Mouse (Mus musculus): ENCODE measurements around the gene Apol9a. TPM values are rescaled to one million over a fixed set of nuclear protein-coding genes. Genes with fewer than 3 reads are reported as not detected.

Apol9a gene
- total RNA-seq, 2 experiments from 2014 or later = 0.30 to 0.58 TPM

DNA sequence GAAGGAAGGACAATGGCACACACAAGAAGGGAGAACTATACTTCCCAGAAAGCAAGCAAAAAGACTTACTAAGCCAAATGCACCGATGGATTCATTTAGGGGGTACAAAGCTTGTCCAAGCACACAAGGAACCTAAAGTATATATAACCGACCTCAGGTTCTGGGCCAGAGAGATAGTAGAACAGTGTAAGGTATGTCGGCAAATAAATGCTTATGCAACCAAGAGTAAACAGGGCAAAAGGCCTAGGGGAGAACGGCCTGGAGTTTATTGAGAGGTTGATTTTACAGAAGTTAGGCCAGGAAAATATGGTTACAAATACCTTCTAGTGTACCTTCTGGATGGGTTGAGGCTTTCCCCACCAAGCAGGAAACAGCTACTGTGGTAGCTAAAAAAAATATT lies 33.5 kb downstream of the Apol9a start:
- no peak for DNase-seq

DNA sequence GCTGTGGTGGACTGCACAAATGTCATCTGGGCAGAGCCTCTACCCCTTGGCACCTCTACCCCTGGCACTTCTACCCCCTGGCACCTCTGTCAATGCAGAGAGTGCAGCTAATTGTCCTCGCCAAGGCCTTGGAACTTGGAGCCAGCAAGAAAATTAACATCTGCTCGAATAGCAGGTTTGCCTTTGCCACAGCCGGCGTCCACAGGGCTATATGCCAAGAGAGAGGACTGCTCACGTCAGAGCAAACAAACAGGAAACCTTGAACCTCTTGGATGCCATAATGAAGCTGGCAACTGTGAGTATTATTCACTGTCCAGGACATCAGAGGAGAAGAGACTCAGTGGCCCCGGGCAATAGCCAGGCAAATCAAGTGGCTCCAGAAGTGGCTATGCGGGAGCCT lies 34.0 kb downstream of the Apol9a start:
- peak; percentile 74 for DNase-seq

DNA sequence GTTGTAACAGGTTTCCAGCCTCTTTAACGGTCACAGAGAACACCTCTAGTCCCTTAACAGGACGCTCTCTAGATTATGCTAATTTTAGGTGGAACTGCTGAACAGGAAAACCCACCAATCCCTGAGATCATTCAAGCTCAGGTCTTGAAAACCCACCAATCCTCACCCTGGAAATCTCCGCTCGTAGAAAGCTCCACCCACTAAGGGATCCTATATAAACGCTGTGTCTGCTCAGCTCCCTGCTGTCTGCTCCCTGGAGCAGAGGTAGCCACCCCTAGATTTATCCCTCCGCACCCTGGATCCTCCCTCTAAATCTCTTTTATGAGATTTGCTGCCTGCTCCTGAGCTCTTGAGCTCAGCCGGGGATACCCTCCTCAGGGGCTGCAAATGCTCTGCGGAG lies 40.3 kb downstream of the Apol9a start:
- DNase-seq = no peak

DNA sequence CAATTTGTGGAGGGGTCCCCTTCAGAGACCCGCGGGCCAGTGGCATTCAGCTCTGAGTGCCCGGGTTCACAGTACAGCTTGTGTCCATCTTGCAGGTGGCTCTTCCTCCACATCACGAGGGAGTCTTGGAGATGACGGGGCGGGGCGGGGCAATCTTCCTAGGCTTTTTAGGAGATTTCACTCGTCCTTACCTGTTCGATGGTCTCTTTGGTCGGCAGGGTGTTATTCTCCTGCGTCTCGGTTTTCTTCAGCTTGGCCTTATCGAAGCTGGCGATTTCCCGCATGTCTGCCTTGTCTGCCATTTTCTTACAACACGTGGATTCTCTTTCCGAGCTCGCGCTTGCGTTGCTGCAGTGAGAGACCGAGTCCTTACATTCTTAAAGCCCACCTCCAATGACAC lies 41.0 kb downstream of the Apol9a start:
- DNase-seq = no peak

DNA sequence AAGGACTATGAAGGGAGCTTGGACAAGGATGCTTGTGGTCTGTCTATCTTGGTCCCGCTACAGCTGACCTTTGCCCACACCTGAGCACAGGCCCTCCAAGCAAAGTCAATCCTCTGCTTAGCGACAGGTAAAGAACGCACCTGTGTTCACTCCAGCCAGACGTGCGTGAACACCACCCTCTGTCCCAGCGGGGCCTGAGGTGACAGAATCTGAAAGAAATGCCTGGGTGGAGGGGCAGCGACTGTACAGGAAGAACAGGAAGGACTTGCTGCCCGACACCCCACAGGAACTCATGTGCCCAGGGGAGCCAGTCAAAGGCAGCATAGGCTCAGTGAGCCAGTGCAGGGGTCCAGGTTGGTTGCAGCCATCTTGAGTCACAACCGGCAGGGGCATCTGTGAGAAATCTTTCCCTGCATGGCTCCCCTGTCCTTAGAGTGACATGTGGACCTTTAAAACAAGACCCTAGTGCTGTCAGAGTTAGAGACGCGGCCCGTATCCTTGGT lies 42.1 kb downstream of the Apol9a start:
- no peak for DNase-seq

DNA sequence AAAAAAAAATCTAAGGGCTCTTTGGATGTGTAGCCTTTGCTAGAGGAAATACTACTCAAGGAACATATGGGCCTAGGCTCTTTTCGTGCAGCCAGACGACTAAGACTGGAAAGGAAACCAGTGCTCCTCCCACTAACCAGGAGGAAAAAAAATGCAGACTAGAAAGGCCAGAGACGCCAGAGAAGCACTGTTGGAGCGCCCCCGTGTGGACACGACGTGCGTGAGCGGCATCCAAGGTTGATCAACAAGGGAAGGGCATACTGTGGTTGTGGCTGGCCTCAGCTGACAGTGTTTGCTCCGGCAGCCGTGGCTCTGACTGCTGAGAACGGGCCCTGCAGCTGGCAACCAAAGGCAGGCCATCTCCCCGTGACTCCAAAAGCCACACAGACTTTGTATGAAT lies 42.8 kb downstream of the Apol9a start:
- peak; percentile 98 for DNase-seq

DNA sequence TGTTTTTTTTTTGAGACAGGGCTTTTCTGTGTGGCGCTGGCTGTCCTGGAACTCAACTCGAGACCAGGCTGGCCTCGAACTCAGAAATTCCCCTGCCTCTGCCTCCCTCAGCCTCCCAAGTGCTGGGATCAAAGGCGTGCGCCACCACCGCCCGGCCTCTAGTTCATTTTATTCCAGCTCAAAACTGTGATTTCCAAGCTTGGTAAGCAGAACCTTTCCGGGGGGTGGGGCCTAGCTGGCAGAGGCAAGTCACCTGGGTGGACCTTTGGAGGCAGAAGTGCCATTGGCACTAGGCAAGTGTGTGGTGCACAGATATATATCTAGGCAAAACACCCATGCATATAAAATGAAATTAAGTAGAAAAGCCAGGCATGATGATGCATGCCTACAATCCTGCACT lies 43.4 kb downstream of the Apol9a start:
- peak; percentile 50 for DNase-seq

DNA sequence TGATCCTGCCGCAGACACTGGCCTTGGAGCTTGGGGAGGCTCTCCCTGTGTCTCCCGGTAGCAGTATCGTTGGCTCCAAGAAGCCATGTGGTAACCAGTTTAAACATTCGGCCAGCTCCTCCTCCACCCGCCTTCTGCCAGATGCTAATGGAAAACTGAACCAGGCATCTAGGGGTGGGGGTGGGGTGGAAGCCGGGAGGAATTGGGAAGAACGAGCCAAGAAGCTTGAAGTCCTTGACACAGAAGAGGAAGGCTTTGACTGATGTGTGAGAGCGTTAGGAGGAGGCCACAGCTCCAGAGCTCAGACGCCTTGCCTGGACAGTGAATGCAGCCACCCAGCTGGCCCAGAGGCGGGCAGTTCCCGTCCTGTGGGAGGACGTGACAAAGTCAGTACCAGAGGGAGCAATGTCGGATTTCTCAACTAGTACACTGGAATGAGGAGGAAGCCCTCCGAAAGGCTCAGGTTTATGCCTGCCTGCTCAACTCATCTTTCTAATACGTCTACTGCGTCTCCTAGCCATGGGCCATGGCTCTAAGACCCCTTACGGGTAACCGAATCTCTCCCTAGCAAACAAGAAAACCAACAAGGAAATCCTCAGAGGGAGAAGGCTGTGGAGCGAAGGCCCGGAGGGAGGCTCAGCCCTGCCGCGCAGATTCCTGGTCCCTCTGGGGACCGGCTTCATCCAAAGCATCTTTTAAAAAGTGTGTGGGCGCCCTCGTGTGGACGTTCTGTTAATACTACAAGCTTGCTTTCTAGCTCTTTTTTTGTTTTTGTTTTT lies 44.0 kb downstream of the Apol9a start:
- DNase-seq = peak; percentile 91

DNA sequence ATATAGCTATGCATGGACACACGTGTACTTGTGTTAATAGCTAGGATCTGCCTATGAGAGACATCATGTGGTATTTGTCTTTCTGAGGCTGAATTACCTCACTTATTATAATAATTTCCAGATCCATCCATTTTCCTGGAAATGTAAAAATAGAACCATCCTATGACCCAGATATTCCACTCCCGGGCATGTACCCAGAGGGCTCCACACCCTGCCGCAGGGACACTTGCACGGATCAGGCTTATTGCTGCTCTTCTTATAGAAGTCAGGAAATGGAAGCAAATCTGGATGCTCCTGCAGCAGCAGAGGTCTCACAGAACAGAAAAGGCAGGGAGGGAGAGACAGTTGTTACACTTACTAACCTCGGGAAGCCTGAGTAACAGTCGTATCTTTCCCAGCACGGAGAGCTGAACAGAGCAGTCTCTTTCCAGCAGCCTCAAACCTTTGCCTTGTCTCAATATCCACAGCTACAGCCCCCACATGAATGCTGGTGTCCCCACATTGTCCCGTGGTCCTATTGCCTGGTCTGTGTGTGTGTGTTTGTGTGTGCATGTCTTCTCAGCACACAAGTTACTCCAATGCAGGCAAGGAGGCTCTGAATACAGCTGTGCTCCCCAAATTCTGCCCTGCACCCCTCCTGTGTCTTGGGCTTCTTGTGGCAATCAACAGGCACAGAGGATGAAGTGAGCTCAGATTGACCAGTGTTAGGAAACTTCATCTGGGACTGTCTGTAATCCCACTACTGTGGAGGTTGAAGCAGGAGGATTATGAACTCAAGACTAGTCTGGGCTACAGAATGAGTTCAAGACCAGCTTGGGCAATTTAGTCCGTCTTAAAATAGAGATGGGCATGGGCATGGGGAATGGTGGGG lies 45.0 kb downstream of the Apol9a start:
- DNase-seq = no peak

DNA sequence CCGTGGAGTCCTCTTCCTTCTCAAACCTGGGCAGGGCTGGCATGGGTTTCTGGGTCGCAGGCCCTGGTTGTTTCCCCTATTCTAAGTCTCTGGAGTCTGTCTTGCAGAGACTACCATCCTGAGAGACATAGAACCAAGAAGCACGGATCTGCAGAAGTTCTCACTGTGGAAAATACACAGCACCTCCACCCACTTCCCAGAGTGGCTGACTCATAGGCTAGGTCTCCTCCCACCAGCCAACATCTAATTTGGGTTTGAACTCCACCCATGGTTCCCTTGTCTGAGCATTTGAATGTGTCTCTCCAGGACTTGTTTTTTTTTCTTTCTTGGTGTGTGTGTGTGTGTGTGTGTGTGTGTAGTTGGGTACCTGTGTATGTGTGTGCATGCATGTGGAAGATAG lies 46.9 kb downstream of the Apol9a start:
- DNase-seq = no peak

DNA sequence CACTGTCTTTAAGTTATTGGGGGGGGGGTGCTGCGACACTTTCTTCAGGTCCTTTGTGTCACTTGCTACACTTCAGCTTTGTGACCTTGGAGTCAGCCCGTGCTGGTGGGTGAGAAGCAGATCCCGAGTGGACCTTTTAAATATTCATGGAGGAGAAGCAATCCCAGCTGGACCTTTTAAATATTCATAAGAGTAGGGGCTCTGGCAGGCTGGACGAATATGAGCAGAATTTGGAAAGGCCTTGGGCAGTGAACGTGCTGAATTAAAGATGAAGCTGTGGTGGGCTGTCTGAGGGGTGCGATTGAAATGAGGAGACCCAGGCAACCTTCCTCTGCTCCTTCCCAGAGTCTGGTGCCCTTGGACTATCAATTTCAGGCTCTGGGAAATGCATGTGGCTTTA lies 47.4 kb downstream of the Apol9a start:
- DNase-seq = no peak

DNA sequence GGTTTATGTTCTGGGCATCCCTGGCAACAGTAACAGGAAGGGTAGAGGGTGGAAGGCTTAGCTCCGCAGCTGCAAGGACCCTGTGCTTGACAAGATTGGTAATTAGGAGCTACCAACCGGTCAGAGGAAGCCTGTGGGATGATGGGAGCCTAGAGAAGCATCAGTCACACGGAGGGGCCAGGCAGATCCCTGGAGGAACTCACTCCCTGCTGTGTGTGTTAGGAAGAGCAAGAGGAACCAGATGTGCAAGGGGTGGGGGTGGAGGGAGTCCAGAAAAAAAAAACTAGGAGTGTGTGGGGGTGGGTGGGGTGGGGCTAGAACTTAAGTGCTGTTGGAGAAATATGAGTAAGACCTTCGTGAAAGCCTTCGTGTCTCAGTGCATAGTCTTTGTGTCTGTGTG lies 48.0 kb downstream of the Apol9a start:
- no peak for DNase-seq

DNA sequence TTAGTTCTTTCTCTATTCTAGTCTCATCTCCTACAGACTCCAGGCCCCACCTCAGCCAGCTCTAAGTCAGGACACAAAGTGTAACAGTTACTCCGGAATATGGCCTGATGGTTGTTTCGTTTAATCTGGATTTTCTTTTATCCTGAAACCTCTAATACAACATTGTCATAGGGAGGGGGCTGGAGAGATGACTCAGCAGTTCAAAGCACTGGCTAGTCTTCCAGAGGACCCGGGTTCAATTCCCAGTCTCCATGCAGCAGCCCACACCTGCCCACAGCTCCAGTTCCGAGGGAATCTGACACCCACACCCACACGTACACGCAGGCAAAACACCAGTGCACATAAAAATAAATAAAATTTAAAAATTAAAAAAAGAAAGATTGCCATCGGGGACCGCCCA lies 51.0 kb downstream of the Apol9a start:
- no peak for DNase-seq

DNA sequence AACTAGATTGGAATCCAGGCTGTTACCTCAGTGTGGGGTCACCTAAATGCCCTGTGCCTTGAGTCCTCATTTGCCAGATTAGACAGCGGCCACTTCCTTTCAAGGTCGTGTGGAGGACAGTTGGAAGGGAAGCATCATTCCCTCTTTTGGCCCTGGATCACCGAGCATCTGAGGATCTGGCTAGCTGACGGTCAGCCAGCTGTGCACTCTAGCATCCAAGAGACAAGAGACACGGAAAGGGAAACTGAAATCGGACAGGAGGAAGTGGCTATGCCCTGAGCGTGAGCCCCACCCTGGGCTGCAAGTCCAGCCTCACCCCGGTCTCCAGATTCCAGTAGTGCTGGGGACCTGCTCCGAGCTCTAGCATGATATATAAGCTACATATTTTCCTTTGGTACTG lies 51.4 kb downstream of the Apol9a start:
- DNase-seq = no peak

DNA sequence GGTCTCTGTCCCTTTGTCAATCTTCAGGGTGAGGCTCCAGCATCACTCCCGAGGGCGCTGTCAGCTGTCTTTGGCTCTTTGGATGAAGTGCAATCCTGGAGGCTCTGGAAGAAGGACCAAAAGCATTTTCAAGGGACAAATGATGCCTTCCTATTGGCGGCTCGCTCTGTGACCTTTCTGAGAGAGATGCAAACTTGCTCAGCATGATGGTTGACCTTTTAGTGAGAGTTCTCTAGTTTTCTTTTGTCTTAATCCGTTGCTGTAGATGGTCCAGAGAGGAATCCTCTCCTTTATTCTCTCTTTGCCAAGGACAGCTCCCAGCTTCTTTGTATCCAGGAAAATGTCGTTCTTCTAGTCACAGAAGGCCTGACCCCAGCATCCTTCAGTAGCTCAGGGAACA lies 51.9 kb downstream of the Apol9a start:
- DNase-seq = no peak

DNA sequence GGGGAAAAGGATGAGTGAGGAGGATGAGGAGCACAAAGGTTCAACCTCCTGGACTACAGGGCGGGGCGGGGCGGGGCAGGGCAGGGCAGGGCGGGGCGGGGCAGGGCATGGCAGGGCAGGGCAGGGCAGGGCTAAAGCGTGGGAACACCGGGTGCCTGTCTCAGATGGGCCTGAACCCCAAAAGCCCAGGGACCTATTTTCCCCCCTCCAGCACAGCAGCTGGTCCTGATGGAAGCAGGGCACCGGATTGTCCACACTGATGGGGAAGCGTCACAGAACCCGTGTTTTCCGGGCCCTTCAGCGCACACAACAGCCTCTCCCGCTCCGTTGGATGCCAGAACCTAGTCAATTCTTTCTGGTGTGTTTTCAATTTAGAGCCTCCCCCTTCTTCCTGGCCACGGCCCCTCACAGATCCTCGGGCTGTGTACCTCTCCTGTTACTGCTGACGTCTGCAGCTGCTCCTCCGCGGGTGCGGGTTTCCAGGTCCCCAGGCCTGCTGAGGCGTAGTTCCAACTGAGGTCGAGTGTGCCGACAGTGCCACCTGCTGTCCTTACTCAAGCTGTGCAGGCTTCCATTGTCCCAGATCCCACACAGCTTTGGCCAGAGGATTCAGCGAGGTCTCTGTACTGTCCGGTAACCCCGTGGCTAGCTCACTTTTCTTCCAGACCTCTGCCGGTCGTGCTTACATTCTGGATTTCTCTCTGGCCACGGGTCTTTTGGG lies 52.5 kb downstream of the Apol9a start:
- peak; percentile 88 for DNase-seq

DNA sequence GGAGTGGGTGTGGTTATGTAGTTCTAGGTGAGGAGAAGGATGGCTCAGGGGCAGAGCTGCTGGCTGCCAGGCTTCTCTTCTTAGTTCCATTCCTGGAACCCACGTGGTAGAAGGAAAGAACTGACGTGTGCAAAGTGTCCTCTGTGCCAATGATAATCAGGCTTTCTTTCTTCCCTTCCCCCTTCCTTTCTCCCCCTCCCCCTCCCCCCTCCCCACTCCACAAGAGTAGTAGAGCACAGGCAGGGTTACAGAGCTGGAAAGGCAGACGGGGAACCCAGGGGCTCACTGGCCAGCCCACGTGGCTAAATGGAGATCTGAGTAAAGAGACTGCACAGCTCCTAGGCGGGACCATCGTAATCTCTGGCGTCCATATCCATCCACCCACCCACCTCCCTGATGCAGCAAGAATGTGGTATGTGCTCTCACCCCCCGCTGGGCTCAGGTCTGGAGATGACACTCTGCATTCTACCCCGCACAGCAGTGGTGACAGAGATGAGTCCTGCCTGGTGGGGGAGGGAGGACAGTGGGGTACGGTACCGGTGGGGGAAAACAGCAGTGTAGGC lies 54.6 kb downstream of the Apol9a start:
- no peak for DNase-seq

DNA sequence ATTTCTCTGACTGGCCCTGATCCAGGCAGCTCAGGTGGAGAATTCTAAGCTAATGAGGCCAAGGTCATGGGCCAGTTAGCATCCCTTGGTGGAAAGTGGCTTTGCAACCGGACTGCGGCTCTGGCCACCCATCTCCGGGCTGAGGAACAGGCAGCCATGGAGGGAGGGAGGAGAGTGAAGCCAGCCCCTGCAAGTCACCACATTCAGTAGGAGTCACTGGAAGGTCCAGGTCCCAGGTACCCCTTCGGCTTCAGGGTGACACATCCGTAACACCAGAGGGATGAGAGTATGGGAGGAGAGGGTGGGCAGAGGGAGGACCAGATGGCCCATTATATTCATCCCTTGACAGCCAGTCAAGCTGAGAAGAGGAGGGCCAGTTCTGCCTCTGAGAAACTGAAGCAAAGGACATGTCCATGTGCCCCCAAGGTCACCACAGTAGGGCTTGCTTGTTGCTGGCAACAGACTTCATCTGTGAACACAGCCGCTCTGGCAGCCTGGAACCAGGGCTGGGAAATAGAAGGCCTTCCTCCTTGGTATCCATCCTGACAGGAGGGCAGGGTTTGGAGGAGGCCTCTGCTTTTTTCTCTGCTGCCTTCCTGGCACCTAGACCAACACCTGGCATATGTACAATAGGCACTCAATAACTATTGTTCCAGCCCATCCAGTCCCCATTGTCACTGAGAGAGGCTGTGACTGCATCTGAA lies 55.9 kb downstream of the Apol9a start:
- DNase-seq = peak; percentile 30

DNA sequence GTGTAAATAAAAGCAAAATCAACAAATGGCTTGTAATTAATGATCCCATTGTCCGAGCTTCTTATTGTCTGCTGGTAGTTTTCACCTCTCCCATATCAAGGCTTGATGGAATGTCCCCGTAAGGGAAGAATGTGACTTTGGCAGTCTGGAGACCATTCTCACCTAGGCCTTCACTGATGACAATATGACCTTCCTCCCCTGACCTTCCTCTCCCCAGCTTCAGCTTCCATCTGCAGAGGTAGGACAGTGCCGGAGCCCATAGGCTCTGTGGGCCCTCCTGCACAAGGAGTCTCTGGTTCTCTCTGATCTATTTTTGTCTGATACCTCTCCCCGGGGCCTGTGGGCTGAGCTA lies 56.5 kb downstream of the Apol9a start:
- DNase-seq = no peak

Data from adrenal gland, postnatal 10 days (tissue).